ENCODE assay signal across 20 mouse cellular contexts in the genomic region with DNA sequence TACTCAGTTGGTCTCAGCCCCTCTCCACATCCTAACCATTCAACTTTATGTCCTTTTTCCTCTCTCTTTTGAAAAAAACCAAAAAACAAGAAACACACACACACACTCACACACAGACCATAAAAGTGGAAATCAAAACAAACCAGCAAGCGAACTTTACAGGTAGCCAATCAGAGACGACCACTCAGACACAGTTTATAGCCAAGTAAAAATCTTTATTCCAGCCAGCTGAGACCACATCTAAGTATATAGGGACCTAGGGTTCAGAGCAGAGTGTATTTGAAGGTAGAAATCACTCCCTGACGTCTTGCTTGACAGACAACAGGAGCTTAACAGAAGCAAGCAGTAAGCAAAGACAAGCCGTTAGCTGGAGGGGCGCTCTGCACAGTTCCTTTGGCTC.
DNase-seq lines count a peak whose midpoint lies in the region; ATAC-seq lines count a peak whose summit lies in the region.
"Had no signal": no experiment of that assay in that cellular context is flagged by ENCODE, and none has a peak within 500 bp of the region (broad histone marks: within the 10 kb centered on the region; RNA-seq: fewer than 3 reads in every experiment).

No protein-coding gene starts in this region.

- WGBS in heart, embryonic 12.5 days: 59% methylated on average over 5 of the region's 5 CpGs
- 70% methylated on average over 5 of the region's 5 CpGs for WGBS in midbrain, embryonic 11.5 days
- 78% methylated on average over 5 of the region's 5 CpGs for WGBS in midbrain, embryonic 13.5 days

- ATAC-seq in heart, embryonic 12.5 days (ENCODE audit: insufficient number of reproducible peaks, low FRiP score): no peak
- no peak for ATAC-seq in midbrain, embryonic 11.5 days (ENCODE audit: low FRiP score)
- ATAC-seq in midbrain, embryonic 13.5 days: no peak
- ATAC-seq: activated CD4-positive, CD25-positive, alpha-beta regulatory T cell, adult 4 months; forebrain, embryonic 16.5 days; liver, embryonic 12.5 days had no signal

- H3K4me2 ChIP-seq in heart, embryonic 12.5 days: 0 out of 2 replicates have a peak overlapping the region, but pooled peaks have one; percentile 6
- no peak overlapping the region for H3K4me2 ChIP-seq in midbrain, embryonic 11.5 days
- H3K4me2 ChIP-seq in midbrain, embryonic 13.5 days (replicated peaks): no peak overlapping the region
- H3K4me2 ChIP-seq: hindbrain, embryonic 13.5 days; liver, embryonic 12.5 days; midbrain, embryonic 12.5 days had no signal

- no peak overlapping the region for H3K27ac ChIP-seq in heart, embryonic 12.5 days (ENCODE audit: poor library complexity, severe bottlenecking)
- no peak overlapping the region for H3K27ac ChIP-seq in midbrain, embryonic 11.5 days (ENCODE audit: low read depth, low read length)
- no peak overlapping the region for H3K27ac ChIP-seq in midbrain, embryonic 13.5 days
- H3K27ac ChIP-seq: embryonic facial prominence, embryonic 10.5 days; heart, adult 2 months; hindbrain, embryonic 13.5 days; liver, embryonic 12.5 days; midbrain, embryonic 12.5 days had no signal

- intact Hi-C loops in heart, postnatal 25 days (cut with DNase I): no loop called here

- no peak overlapping the region for H3K9ac ChIP-seq in heart, embryonic 12.5 days
- H3K9ac ChIP-seq in midbrain, embryonic 11.5 days (ENCODE audit: low read length): no peak overlapping the region
- no peak overlapping the region for H3K9ac ChIP-seq in midbrain, embryonic 13.5 days (replicated peaks)
- H3K9ac ChIP-seq: hindbrain, embryonic 13.5 days; liver, embryonic 12.5 days; midbrain, embryonic 12.5 days had no signal

- no peak for DNase-seq in heart, postnatal 25 days (ENCODE audit: low spot score)
- peak; percentile 69 for DNase-seq in midbrain, embryonic 11.5 days (ENCODE audit: low spot score, missing footprints)
- peak; percentile 45 for DNase-seq in thymus, postnatal 0 days (ENCODE audit: low spot score)
- DNase-seq in kidney, adult 18-20 months: no peak
- no peak for DNase-seq in layer of hippocampus, postnatal 25 days (ENCODE audit: extremely low spot score in 1 of 2, low spot score in 1 of 2)
- DNase-seq: cerebellum, adult 11-12 months; cerebellum, postnatal 10 days; gastrocnemius, postnatal 14 days; heart, adult 2 months; kidney, postnatal 14 days; lung, adult 18-20 months; lung, postnatal 10 days had no signal

- H3K9me3 ChIP-seq in heart, embryonic 12.5 days (replicated peaks): no peaks in the 10 kb centered on the region
- no peaks in the 10 kb centered on the region for H3K9me3 ChIP-seq in midbrain, embryonic 11.5 days (ENCODE audit: control insufficient read depth, low read length)
- H3K9me3 ChIP-seq in midbrain, embryonic 13.5 days: no peaks in the 10 kb centered on the region
- H3K9me3 ChIP-seq: embryonic facial prominence, embryonic 10.5 days; hindbrain, embryonic 13.5 days; liver, embryonic 12.5 days; midbrain, embryonic 12.5 days had no signal

- no peak overlapping the region for H3K4me3 ChIP-seq in heart, embryonic 12.5 days
- H3K4me3 ChIP-seq in midbrain, embryonic 11.5 days (ENCODE audit: low read depth, low read length): no peak overlapping the region
- H3K4me3 ChIP-seq in midbrain, embryonic 13.5 days (replicated peaks): no peak overlapping the region
- H3K4me3 ChIP-seq: embryonic facial prominence, embryonic 10.5 days; heart, adult 2 months; hindbrain, embryonic 13.5 days; liver, embryonic 12.5 days; midbrain, embryonic 12.5 days had no signal

- H3K36me3 ChIP-seq in heart, embryonic 12.5 days: no peaks in the 10 kb centered on the region
- H3K36me3 ChIP-seq in midbrain, embryonic 11.5 days (ENCODE audit: control insufficient read depth, insufficient read depth, low read length): no peaks in the 10 kb centered on the region
- H3K36me3 ChIP-seq in midbrain, embryonic 13.5 days: no peaks in the 10 kb centered on the region
- H3K36me3 ChIP-seq: embryonic facial prominence, embryonic 10.5 days; hindbrain, embryonic 13.5 days; liver, embryonic 12.5 days; midbrain, embryonic 12.5 days had no signal

- H3K4me1 ChIP-seq in heart, embryonic 12.5 days (replicated peaks): peaks cover 3% of the 10 kb centered on the region; the same call in 1 of the 2 replicates
- H3K4me1 ChIP-seq in midbrain, embryonic 11.5 days (ENCODE audit: control insufficient read depth, insufficient read depth, low read length): no peaks in the 10 kb centered on the region
- no peaks in the 10 kb centered on the region for H3K4me1 ChIP-seq in midbrain, embryonic 13.5 days (replicated peaks)
- H3K4me1 ChIP-seq: embryonic facial prominence, embryonic 10.5 days; hindbrain, embryonic 13.5 days; midbrain, embryonic 12.5 days had no signal

- no peaks in the 10 kb centered on the region for H3K27me3 ChIP-seq in heart, embryonic 12.5 days (replicated peaks)
- no peaks in the 10 kb centered on the region for H3K27me3 ChIP-seq in midbrain, embryonic 11.5 days (ENCODE audit: control insufficient read depth, insufficient read depth, low read length)
- no peaks in the 10 kb centered on the region for H3K27me3 ChIP-seq in midbrain, embryonic 13.5 days
- H3K27me3 ChIP-seq: hindbrain, embryonic 13.5 days; liver, embryonic 12.5 days; midbrain, embryonic 12.5 days had no signal

Comparison
In these comparisons a context has a peak if more than half of its experiments do, and no peak if none do; other contexts are left out.
1. DNase-seq: peak in midbrain, embryonic 11.5 days (single experiment) and thymus, postnatal 0 days (single experiment); none in heart, postnatal 25 days (single experiment), kidney, adult 18-20 months (single experiment) and layer of hippocampus, postnatal 25 days (0 of 2).